24 mouse cellular contexts compared by ENCODE assay signal in genomic region chr14:30424638-30425037, GRCm38 (mm10). TPM values are rescaled to one million over a fixed set of nuclear protein-coding genes. Genes with fewer than 3 reads are reported as not detected.
DNase-seq lines count a peak whose midpoint lies in the region; ATAC-seq lines count a peak whose summit lies in the region.
"Had no signal": no experiment of that assay in that cellular context is flagged by ENCODE, and none has a peak within 500 bp of the region (broad histone marks: within the 10 kb centered on the region; RNA-seq: fewer than 3 reads in every experiment).

No protein-coding gene starts in this region.

- H3K4me1 ChIP-seq in hindbrain, embryonic 12.5 days: peaks cover 14% of the 10 kb centered on the region; the same call in 1 of the 2 replicates
- no peaks in the 10 kb centered on the region for H3K4me1 ChIP-seq in hindbrain, embryonic 11.5 days (replicated peaks; ENCODE audit: control insufficient read depth, insufficient read depth, low read length)
- H3K4me1 ChIP-seq: intestine, embryonic 15.5 days had no signal

- peak; percentile 19 for DNase-seq in adrenal gland, postnatal 10 days
- no peak for DNase-seq in adrenal gland, adult 18-20 months (ENCODE audit: low spot score in 2 of 2)
- no peak for DNase-seq in hindbrain, embryonic 11.5 days (ENCODE audit: low spot score)
- DNase-seq: B cell, adult 2 months; cerebellum, adult 18-20 months; cerebellum, adult 9-10 months; cerebellum, postnatal 14 days; gastrocnemius, postnatal 10 days; gastrocnemius, postnatal 36 days; heart, postnatal 14 days; heart, postnatal 4 days; kidney, adult 11 months; kidney, adult 8-10 months had no signal

- no peaks in the 10 kb centered on the region for H3K27me3 ChIP-seq in hindbrain, embryonic 12.5 days
- no peaks in the 10 kb centered on the region for H3K27me3 ChIP-seq in hindbrain, embryonic 11.5 days (ENCODE audit: control insufficient read depth, insufficient read depth, low read length)
- H3K27me3 ChIP-seq: forebrain, embryonic 13.5 days; heart, embryonic 13.5 days; hindbrain, embryonic 13.5 days; intestine, embryonic 15.5 days had no signal

- no peaks in the 10 kb centered on the region for H3K9me3 ChIP-seq in hindbrain, embryonic 12.5 days (replicated peaks)
- no peaks in the 10 kb centered on the region for H3K9me3 ChIP-seq in hindbrain, embryonic 11.5 days (ENCODE audit: control insufficient read depth, low read length)
- H3K9me3 ChIP-seq: forebrain, embryonic 10.5 days; forebrain, embryonic 13.5 days; heart, embryonic 10.5 days; heart, embryonic 13.5 days; hindbrain, embryonic 13.5 days; intestine, embryonic 15.5 days had no signal

- H3K9ac ChIP-seq in hindbrain, embryonic 12.5 days: no peak overlapping the region
- no peak overlapping the region for H3K9ac ChIP-seq in hindbrain, embryonic 11.5 days (ENCODE audit: low read depth, low read length)
- H3K9ac ChIP-seq: forebrain, embryonic 13.5 days; heart, embryonic 13.5 days; hindbrain, embryonic 13.5 days; intestine, embryonic 15.5 days had no signal

- H3K36me3 ChIP-seq in hindbrain, embryonic 12.5 days: no peaks in the 10 kb centered on the region
- H3K36me3 ChIP-seq in hindbrain, embryonic 11.5 days (ENCODE audit: control insufficient read depth, insufficient read depth, low read length): no peaks in the 10 kb centered on the region
- H3K36me3 ChIP-seq: forebrain, embryonic 10.5 days; heart, embryonic 10.5 days; heart, embryonic 13.5 days; hindbrain, embryonic 13.5 days; intestine, embryonic 15.5 days had no signal

- 0 out of 2 replicates have a peak overlapping the region, but pooled peaks have one; percentile 55 for H3K27ac ChIP-seq in hindbrain, embryonic 12.5 days
- no peak overlapping the region for H3K27ac ChIP-seq in hindbrain, embryonic 11.5 days (ENCODE audit: low read depth, low read length)
- H3K27ac ChIP-seq: forebrain, embryonic 10.5 days; forebrain, embryonic 13.5 days; heart, embryonic 10.5 days; heart, embryonic 13.5 days; intestine, embryonic 15.5 days had no signal

- no peak for ATAC-seq in hindbrain, embryonic 12.5 days (ENCODE audit: low FRiP score)
- no peak for ATAC-seq in hindbrain, embryonic 11.5 days (ENCODE audit: low FRiP score)
- peak; percentile 63; the same call in 1 of the 2 replicates for ATAC-seq in megakaryocyte progenitor cell, adult 5-6 weeks (replicated peaks; ENCODE audit: poor library complexity)
- ATAC-seq in CD4-positive, CD25-positive, alpha-beta regulatory T cell, adult 4 months: no peak
- ATAC-seq: forebrain, embryonic 13.5 days; forebrain, embryonic 16.5 days; hindbrain, embryonic 16.5 days; intestine, embryonic 15.5 days had no signal

- H3K4me3 ChIP-seq in hindbrain, embryonic 12.5 days: no peak overlapping the region
- no peak overlapping the region for H3K4me3 ChIP-seq in hindbrain, embryonic 11.5 days (ENCODE audit: low read depth, low read length)
- H3K4me3 ChIP-seq: forebrain, embryonic 10.5 days; forebrain, embryonic 13.5 days; heart, embryonic 10.5 days; heart, embryonic 13.5 days; hindbrain, embryonic 13.5 days; intestine, embryonic 15.5 days had no signal

- WGBS in hindbrain, embryonic 12.5 days: 95% methylated on average over 4 of the region's 4 CpGs
- WGBS in hindbrain, embryonic 11.5 days: 93% methylated on average over 4 of the region's 4 CpGs

- no peak overlapping the region for H3K4me2 ChIP-seq in hindbrain, embryonic 12.5 days (replicated peaks)
- H3K4me2 ChIP-seq in hindbrain, embryonic 11.5 days (replicated peaks; ENCODE audit: low read depth, low read length): no peak overlapping the region
- H3K4me2 ChIP-seq: forebrain, embryonic 13.5 days; hindbrain, embryonic 13.5 days; intestine, embryonic 15.5 days had no signal

RNA-seq across cellular contexts. Expression of gene Dcp1a, which starts 54.7 kb away (rescaled TPM):
- total RNA-seq in adrenal gland, postnatal 10 days (2021): 10 to 100 TPM; 20.8 to 24.6 TPM
- total RNA-seq in adrenal gland, adult 18-20 months (2021): 10 to 100 TPM; 23.7 to 25.1 TPM
- polyA plus RNA-seq in hindbrain, embryonic 12.5 days (2016; fragmentation: Nextera tagmentation; extraction: Ambion mirVana): 29.2 and 30.6 TPM in 2 replicates
- polyA plus RNA-seq in hindbrain, embryonic 11.5 days (2014; fragmentation: Nextera tagmentation; extraction: Ambion mirVana): 25.4 and 27.4 TPM in 2 replicates
- total RNA-seq in megakaryocyte progenitor cell, adult 5-6 weeks (2015): 27.1 and 31.2 TPM in 2 replicates
- 24.7 and 24.9 TPM in 2 replicates for total RNA-seq in megakaryocyte progenitor cell, adult 5-6 weeks (2017)
- 10 to 100 TPM; 28.1 to 63.9 TPM for polyA plus RNA-seq in CD4-positive, CD25-positive, alpha-beta regulatory T cell, adult 4 months (2017; shearing (Covaris generic))
